Mouse (Mus musculus) liver, embryonic 15.5 days (tissue): ENCODE measurements around the gene Atg16l2. TPM values are rescaled to one million over a fixed set of nuclear protein-coding genes. Genes with fewer than 3 reads are reported as not detected.

ENCODE experiments used
- ATAC-seq: fragments of 200-750 bp; cut with Nextera tagmentation; 2 replicates; pipeline ENCODE4 v1.8.0; 2017; ENCODE audit warnings: moderate number of reproducible peaks, mild to moderate bottlenecking, moderate library complexity; ENCODE audit not compliant: insufficient read depth
- H3K27ac ChIP-seq: fragments of 300-500 bp; sonication (generic); replicated peaks from 2 replicates; pipeline ENCODE4 v1.5.1; 2015; ENCODE audit warnings: mild to moderate bottlenecking, inconsistent platforms
- H3K27me3 ChIP-seq: fragments of 300-500 bp; sonication (generic); 2 replicates; pipeline ENCODE4 v1.6.1; 2015; ENCODE audit warnings: mild to moderate bottlenecking, inconsistent platforms
- H3K36me3 ChIP-seq: fragments of 300-500 bp; sonication (generic); replicated peaks from 2 replicates; pipeline ENCODE4 v1.6.1; 2015; ENCODE audit warnings: moderate library complexity, mild to moderate bottlenecking, inconsistent platforms
- H3K4me1 ChIP-seq: fragments of 300-500 bp; sonication (generic); replicated peaks from 2 replicates; pipeline ENCODE4 v1.6.1; 2015; ENCODE audit warnings: inconsistent platforms
- H3K4me2 ChIP-seq: fragments of 300-500 bp; sonication (generic); 2 replicates; pipeline ENCODE4 v1.6.1; 2015; ENCODE audit warnings: moderate library complexity, mild to moderate bottlenecking, inconsistent platforms
- H3K4me3 ChIP-seq: fragments of 300-500 bp; sonication (generic); replicated peaks from 2 replicates; pipeline ENCODE4 v1.5.1; 2015; ENCODE audit warnings: mild to moderate bottlenecking, inconsistent platforms
- H3K9ac ChIP-seq: fragments of 300-500 bp; sonication (generic); 2 replicates; pipeline ENCODE4 v1.6.1; 2015; ENCODE audit warnings: moderate library complexity, mild to moderate bottlenecking, inconsistent platforms
- H3K9me3 ChIP-seq: fragments of 300-500 bp; sonication (generic); replicated peaks from 2 replicates; pipeline ENCODE4 v1.6.1; 2016; ENCODE audit warnings: inconsistent platforms
- WGBS: fragments of 180-500 bp; shearing (Covaris S2); methylation state at CpG from one replicate; pipeline ENCODE4 v1.1.7; 2015; ENCODE audit warnings: mixed read lengths; ENCODE audit not compliant: insufficient replicate concordance; 5-methylcytosine and 5-hydroxymethylcytosine counted together
- polyA plus RNA-seq: library from polyadenylated mRNA; unstranded; fragments of >200 nt; fragmentation: Nextera tagmentation; extraction: Ambion mirVana; gene quantifications from 2 replicates; pipeline ENCODE4 v1.2.1, GENCODE M21; 2015

Gene Atg16l2
- polyA plus RNA-seq: 5.2 and 5.9 TPM in 2 replicates

DNA sequence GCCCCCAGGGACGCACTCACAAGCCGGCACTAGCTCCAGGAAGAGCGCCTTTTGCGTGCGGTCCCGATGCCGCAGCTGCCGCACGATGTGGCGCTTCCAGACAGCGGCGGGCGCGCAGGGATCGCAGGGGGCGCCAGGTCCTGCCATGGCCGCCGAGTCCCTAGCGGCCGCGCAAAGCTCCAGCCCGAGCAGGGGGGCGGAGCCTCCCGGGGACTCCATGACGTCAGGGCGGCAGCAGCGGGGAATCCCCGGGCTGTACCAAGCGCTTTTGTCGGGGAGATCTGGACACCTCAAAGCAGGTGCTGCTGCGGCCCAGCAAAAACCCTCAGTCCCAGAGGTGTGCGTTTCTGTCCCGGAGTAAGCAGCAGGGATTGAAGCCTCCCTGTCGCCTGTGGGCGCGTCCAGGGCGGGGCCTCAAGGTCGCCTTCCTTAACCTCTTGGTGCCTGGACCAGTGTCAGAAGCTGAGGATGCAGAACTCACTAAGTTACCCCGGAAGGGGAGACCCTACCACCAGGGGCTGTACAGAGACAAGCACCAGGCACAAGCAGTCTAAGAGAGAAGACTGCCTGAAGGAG is at the start of gene Atg16l2:
Atg16l2 (minus strand) TSS at position 371 of the 576 bp plus-strand sequence.
- H3K36me3 ChIP-seq: no peaks in the 10 kb centered on the region
- ATAC-seq: peak; percentile 86
- H3K27me3 ChIP-seq: peaks cover 51% of the 10 kb centered on the region
- H3K27ac ChIP-seq: peak within 1 kb of the TSS; percentile 64
- H3K4me3 ChIP-seq: peak within 1 kb of the TSS; percentile 68
- peak within 1 kb of the TSS; percentile 93 for H3K4me2 ChIP-seq
- H3K4me1 ChIP-seq: peaks cover 37% of the 10 kb centered on the region
- H3K9me3 ChIP-seq: no peaks in the 10 kb centered on the region
- H3K9ac ChIP-seq: peak within 1 kb of the TSS; percentile 63
- under 1% methylated on average over 39 of the region's 39 CpGs for WGBS

DNA sequence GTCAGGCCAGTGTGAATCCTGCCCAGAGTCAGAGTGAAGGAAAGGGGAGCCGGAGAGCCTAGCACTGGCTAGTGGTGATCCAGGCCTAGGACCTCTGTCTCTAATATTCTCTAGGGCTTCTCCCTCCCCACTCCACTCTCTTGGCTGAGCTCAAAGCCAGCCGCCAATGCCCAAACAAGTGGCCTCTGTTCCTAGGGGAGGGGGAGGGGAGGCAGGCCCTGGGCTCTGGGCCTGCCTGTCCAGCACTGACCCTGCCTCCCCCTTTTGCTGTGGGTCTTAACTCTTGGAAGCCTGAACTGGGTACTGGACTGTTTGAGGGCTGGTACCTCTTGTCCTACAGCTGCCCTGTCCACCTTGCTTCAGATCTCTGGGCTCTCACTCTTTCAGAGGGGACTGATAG is 47.8 kb upstream of the Atg16l2 start:
- Histone ChIP-seq H3K27ac (no peak overlapping the region), H3K9ac (no peak overlapping the region), H3K9me3 (no peaks in the 10 kb centered on the region), H3K4me3 (no peak overlapping the region; the same call in 1 of the 2 replicates), H3K36me3 (peaks cover 14% of the 10 kb centered on the region), H3K4me1 (peaks cover 78% of the 10 kb centered on the region), H3K27me3 (no peaks in the 10 kb centered on the region), H3K4me2 (peak overlapping the region; percentile 90)
- no peak for ATAC-seq
- 70% methylated on average over 2 of the region's 2 CpGs for WGBS

DNA sequence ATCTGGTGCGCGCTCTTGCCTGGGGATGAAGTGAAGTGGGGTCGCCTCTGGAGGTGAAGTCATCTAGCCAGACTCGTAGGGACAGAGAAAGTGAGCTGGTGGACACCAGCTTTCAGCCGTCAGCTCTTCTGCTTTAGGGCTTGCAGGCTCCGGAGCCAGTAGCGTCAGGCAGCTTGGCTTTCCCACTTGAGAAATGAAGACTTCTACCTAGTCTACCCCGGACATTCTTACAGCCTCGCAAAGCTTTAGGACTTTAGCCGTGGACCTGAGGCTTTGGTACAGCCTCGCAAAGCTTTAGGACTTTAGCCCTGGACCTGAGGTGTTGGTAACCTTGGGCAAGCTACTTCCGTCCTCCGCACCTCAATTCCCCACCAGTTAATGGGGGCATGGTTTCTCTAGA is 46.3 kb upstream of the Atg16l2 start:
- Histone ChIP-seq H3K9me3 (no peaks in the 10 kb centered on the region), H3K4me1 (peaks cover 74% of the 10 kb centered on the region), H3K36me3 (peaks cover 29% of the 10 kb centered on the region)

DNA sequence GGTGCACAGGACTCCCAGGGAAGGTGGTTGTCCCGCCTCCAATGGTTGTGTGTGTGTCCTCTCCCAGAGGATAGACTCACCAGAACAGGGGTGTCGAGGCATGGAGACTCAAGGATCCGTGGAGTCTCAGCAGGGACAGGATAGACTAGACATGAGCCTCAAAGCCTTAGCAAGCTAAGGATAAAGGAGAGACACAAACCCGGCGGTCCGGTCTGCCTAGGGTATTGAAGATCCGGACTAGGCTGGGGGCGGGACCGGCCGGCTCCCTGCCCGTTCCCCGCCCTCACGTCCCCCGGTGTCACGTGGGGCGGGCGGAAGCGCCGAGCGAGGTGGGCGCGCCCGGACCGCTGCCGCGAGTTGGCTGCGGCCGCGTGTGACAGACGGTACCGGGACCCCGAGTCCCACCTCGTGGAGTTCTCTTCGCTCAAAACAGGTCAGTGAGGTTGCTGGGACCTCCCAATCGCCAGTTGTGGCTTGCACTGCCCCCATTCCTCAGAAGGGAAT is 45.8 kb upstream of the Atg16l2 start, which contains the start of gene Arap1:
Arap1 (plus strand) TSS at position 301 of the 504 bp plus-strand sequence.
- Histone ChIP-seq H3K36me3 (peaks cover 33% of the 10 kb centered on the region), H3K27me3 (no peaks in the 10 kb centered on the region), H3K4me1 (peaks cover 74% of the 10 kb centered on the region), H3K9me3 (no peaks in the 10 kb centered on the region), H3K4me2 (peak within 1 kb of the TSS; percentile 90), H3K27ac (peak within 1 kb of the TSS; percentile 59), H3K4me3 (peak within 1 kb of the TSS; percentile 63), H3K9ac (peak within 1 kb of the TSS; percentile 59)
- WGBS: 1% methylated on average over 35 of the region's 35 CpGs
- ATAC-seq: peak; percentile 62

More for the DNA sequence above, 46.3 kb upstream of the Atg16l2 start:
- 0 out of 2 replicates have a peak, but pooled peaks have one; percentile 4 for ATAC-seq
- H3K9ac ChIP-seq: peak overlapping the region; percentile 59
- peak overlapping the region; percentile 59 for H3K27ac ChIP-seq
- peak overlapping the region; percentile 63 for H3K4me3 ChIP-seq
- peak overlapping the region; percentile 90 for H3K4me2 ChIP-seq
- WGBS: 2% methylated on average over 13 of the region's 13 CpGs
- no peaks in the 10 kb centered on the region for H3K27me3 ChIP-seq

DNA sequence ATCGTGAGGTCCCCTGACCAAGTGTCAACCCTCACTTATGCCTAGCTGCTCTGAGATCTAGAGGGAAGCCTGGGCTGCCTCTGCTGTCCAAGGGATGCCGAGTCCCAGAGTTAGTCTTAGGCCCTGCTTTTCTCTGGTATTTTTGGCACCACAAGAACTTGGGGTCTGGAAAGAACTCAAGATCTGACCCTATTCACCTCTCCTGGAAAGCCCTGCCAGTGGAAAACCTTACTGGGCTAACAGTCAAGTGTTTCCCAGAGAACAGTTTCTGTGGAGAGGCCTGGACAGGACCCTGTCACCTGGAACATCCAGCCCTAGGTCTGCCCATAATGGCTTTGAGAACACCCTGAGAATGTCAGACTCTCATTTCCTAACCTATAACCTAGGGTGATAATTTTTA is 44.9 kb upstream of the Atg16l2 start:
- ATAC-seq: no peak
- Histone ChIP-seq H3K27ac (peak overlapping the region; percentile 38; the same call in 1 of the 2 replicates), H3K4me3 (no peak overlapping the region), H3K4me1 (peaks cover 71% of the 10 kb centered on the region), H3K36me3 (peaks cover 41% of the 10 kb centered on the region), H3K9ac (no peak overlapping the region), H3K9me3 (no peaks in the 10 kb centered on the region), H3K27me3 (no peaks in the 10 kb centered on the region), H3K4me2 (peak overlapping the region; percentile 90; the same call in 1 of the 2 replicates)
- WGBS: 67% methylated on average over 2 of the region's 2 CpGs

DNA sequence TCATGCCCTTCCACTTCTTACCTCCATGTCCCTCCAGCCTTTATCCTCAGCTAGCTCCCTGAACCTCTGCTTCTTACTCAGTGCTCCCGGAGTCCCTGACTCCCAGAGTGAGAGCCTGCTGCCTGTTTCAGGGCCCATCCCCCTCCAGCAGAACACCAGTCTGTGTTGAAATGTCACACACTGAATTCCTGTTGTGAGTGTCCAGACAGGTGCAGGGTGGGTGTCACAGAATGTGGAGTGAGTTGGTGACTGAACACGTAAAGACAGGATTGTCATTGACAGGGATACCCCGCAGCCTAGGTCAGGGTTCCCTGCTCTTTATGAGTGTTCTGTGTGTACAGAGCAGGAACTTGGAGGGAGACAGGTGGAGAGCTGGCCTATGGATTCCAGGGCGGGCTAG is 42.8 kb upstream of the Atg16l2 start:
- Histone ChIP-seq H3K9me3 (no peaks in the 10 kb centered on the region), H3K4me3 (no peak overlapping the region), H3K4me1 (peaks cover 79% of the 10 kb centered on the region), H3K27me3 (no peaks in the 10 kb centered on the region), H3K27ac (no peak overlapping the region), H3K9ac (no peak overlapping the region), H3K36me3 (peaks cover 41% of the 10 kb centered on the region), H3K4me2 (no peak overlapping the region)
- ATAC-seq: no peak
- 70% methylated on average over 4 of the region's 4 CpGs for WGBS

DNA sequence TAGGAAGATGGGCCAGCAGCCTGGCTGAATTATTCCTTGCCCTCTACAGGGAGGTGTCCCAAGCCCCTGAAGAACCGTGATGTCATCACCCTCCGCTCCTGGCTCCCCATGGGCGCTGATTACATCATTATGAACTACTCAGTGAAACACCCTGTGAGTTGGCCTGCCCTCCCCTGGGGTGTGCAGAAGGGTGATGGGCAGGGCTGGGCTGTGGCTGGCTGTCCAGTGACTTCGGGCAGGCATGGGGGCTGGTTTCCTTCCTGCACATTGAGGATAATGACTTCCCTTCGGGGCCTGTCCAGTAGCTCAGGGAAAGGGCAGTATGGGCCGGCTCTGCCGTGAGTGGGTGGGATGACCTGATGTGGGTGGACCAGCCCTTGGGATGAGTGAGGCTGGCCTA is 41.1 kb upstream of the Atg16l2 start:
- Histone ChIP-seq H3K4me2 (no peak overlapping the region), H3K9ac (no peak overlapping the region), H3K9me3 (no peaks in the 10 kb centered on the region), H3K4me1 (peaks cover 65% of the 10 kb centered on the region), H3K27ac (no peak overlapping the region), H3K27me3 (no peaks in the 10 kb centered on the region), H3K36me3 (peaks cover 50% of the 10 kb centered on the region), H3K4me3 (no peak overlapping the region)
- 43% methylated on average over 7 of the region's 7 CpGs for WGBS
- peak; percentile 10; the same call in 1 of the 2 replicates for ATAC-seq

DNA sequence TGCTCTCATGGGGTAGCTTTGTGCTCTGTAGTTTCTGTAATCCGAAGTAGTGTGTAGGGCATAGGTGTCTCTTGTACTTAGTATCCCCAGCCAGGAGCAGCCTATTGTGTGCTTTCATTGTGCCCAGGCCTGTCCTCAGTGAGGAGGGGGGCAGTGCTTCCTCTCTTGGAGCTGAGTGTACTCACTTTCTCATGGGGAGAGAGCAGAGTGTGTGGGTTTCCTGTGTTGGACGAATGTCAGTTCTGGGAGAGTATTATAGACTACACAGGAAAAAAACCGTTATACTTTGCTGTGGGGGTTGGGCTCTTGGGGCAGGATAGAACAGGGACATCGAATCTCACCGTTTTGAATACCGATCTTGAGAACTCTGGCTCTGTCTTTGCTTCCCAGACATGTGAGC is 39.4 kb upstream of the Atg16l2 start:
- Histone ChIP-seq H3K36me3 (peaks cover 62% of the 10 kb centered on the region), H3K4me1 (peaks cover 52% of the 10 kb centered on the region), H3K4me3 (no peak overlapping the region), H3K27me3 (no peaks in the 10 kb centered on the region), H3K9me3 (no peaks in the 10 kb centered on the region), H3K4me2 (no peak overlapping the region), H3K9ac (no peak overlapping the region), H3K27ac (0 out of 2 replicates have a peak overlapping the region, but pooled peaks have one; percentile 0)
- ATAC-seq: no peak
- WGBS: 18% methylated on average over 6 of the region's 6 CpGs

DNA sequence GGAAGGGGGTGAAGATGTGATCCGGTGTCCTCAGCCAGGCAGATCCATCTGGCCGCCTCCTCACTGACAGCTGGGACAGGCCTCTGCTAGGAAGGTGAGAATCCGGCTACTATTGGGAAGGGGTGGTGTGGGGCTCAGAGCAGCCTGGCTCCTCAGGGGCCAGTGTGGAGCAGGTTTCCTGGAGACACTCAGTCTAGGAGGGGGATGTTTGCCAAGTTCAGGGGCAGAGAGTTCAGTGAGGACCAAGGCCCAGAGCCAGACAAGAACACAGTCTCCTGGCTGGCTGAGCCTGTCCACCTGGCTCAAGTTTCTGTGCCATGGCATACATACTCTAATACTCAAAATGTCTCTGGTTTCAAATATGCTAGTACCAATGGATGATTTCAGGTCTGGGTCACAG is 35.4 kb upstream of the Atg16l2 start:
- Histone ChIP-seq H3K4me2 (no peak overlapping the region), H3K27me3 (no peaks in the 10 kb centered on the region), H3K9ac (no peak overlapping the region), H3K36me3 (peaks cover 44% of the 10 kb centered on the region), H3K4me1 (peaks cover 42% of the 10 kb centered on the region), H3K27ac (no peak overlapping the region), H3K9me3 (no peaks in the 10 kb centered on the region), H3K4me3 (no peak overlapping the region)
- WGBS: 67% methylated on average over 3 of the region's 3 CpGs
- no peak for ATAC-seq

DNA sequence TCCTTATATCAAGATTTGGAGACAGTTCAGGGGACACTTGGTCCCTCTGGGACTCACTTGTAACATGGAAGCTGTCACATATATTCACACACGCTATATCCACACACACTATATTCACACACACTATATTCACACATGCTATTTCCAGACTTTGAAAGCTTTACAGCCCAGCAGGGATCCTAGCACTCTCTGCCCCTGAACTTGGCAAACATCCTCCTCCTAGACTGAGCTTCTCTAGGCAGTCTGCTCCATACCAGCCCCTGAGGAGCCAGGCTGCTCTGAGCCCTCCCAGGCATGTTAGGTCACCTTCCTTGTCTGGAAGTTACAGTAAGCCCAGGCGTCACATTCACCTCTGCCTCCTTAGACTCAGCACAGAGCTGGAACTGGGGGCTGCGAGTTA is 34.6 kb upstream of the Atg16l2 start:
- H3K4me3 ChIP-seq: no peak overlapping the region
- no peak overlapping the region for H3K27ac ChIP-seq
- 69% methylated on average over 3 of the region's 3 CpGs for WGBS
- peaks cover 39% of the 10 kb centered on the region for H3K4me1 ChIP-seq
- no peaks in the 10 kb centered on the region for H3K27me3 ChIP-seq
- no peak overlapping the region for H3K4me2 ChIP-seq
- H3K9me3 ChIP-seq: no peaks in the 10 kb centered on the region
- peaks cover 41% of the 10 kb centered on the region for H3K36me3 ChIP-seq
- H3K9ac ChIP-seq: no peak overlapping the region
- ATAC-seq: no peak

DNA sequence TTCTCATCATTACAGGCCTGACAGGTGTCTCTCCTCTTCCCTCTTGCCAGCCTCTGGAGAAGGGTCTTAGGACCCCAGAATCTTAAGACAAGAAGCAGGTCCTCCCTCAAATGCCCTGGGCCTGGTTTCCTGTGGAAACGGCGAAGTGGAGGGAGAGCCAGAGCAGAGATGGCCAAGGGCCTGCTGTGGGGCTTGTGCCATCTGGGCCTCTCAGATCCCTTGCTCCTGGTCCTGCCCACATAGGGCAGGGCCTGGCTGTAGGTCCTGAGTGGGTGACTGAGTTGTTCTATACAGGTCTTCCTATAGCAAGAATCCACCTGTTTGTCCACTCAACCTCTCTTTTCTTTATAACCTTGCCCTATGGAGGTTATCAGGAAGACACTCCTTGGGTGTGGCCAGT is 33.2 kb upstream of the Atg16l2 start:
- Histone ChIP-seq H3K27ac (no peak overlapping the region), H3K9ac (no peak overlapping the region), H3K4me1 (peaks cover 37% of the 10 kb centered on the region), H3K4me2 (peak overlapping the region; percentile 1; the same call in 1 of the 2 replicates), H3K9me3 (no peaks in the 10 kb centered on the region), H3K4me3 (no peak overlapping the region), H3K27me3 (no peaks in the 10 kb centered on the region), H3K36me3 (peaks cover 44% of the 10 kb centered on the region)
- ATAC-seq: no peak
- 63% methylated on average over 2 of the region's 2 CpGs for WGBS
